Mouse (Mus musculus) megakaryocyte, embryonic 14.5 days (primary cell): ENCODE results near the gene Gm42417.

Experiments used
- FLI1 ChIP-seq: IDR thresholded peaks from 2 replicates; pipeline ENCODE4 v1.6.1; 2012; ENCODE audit warnings: low read length, inconsistent platforms, mixed read lengths
- GATA1 ChIP-seq: IDR thresholded peaks from 3 replicates; pipeline ENCODE4 v1.6.1; 2012; ENCODE audit warnings: mixed read lengths, low read length, inconsistent platforms, borderline replicate concordance

GRCm38 (mm10) chr1:36573524-36573923, 34.3 kb upstream of the Gm42417 start:
- TF ChIP-seq GATA1 (no peak), FLI1 (no peak)
